9 mouse cellular contexts compared by ENCODE assay signal in the genomic region with DNA sequence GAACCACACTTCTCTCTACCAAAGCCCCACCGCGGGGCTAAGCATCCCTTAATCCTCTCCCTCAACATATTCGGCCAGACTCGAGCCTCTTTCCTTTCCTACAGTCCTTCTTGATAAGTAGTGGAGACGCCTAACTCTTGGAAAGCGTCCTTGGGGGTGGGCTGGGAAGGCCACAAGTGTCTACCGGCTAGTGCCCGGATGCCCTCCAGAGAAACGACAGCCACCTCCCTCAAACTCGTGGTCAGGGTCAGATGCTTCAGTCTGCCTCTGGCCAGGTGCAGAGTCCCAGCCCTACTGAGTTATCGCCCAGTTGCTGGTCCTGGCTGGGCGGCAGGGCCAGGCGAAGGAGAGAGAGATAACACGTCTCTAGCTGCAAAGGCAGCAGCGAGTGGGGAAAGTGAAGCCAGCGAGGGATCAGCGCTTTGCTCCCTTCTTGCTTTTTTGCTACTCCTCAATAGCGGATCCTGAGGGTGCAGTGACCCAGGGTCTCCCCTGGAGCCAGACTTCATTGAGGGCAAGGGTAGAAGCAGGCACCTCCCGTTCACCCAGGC. TPM values are rescaled to one million over a fixed set of nuclear protein-coding genes. Genes with fewer than 3 reads are reported as not detected.
DNase-seq lines count a peak whose midpoint lies in the region; ATAC-seq lines count a peak whose summit lies in the region.
"Had no signal": no experiment of that assay in that cellular context is flagged by ENCODE, and none has a peak within 500 bp of the region (broad histone marks: within the 10 kb centered on the region; RNA-seq: fewer than 3 reads in every experiment).

No protein-coding gene starts in this region.

- ATAC-seq in forebrain, embryonic 14.5 days: no peak
- no peak for ATAC-seq in limb, embryonic 12.5 days (ENCODE audit: insufficient number of reproducible peaks, insufficient read depth, low FRiP score, low TSS enrichment, low read depth)
- no peak for ATAC-seq in neural tube, embryonic 13.5 days (ENCODE audit: low read depth)

- WGBS in forebrain, embryonic 14.5 days: 10% methylated on average over 19 of the region's 19 CpGs
- 7% methylated on average over 19 of the region's 19 CpGs for WGBS in limb, embryonic 12.5 days
- 8% methylated on average over 19 of the region's 19 CpGs for WGBS in neural tube, embryonic 13.5 days

- DNase-seq in kidney, adult 11 months: peak; percentile 22
- no peak for DNase-seq in kidney, adult 8-10 months
- peak; percentile 38 for DNase-seq in MN1 (ENCODE audit: low spot score)
- no peak for DNase-seq in forebrain, embryonic 14.5 days (ENCODE audit: low spot score)
- no peak for DNase-seq in thymus, postnatal 10 days (ENCODE audit: low spot score in 2 of 2)
- DNase-seq in adrenal gland, postnatal 36 days: no peak

- H3K9me3 ChIP-seq in forebrain, embryonic 14.5 days (replicated peaks; ENCODE audit: control insufficient read depth, low read length): no peaks in the 10 kb centered on the region
- H3K9me3 ChIP-seq in limb, embryonic 12.5 days: no peaks in the 10 kb centered on the region
- no peaks in the 10 kb centered on the region for H3K9me3 ChIP-seq in neural tube, embryonic 13.5 days

- peaks cover 22% of the 10 kb centered on the region for H3K4me1 ChIP-seq in forebrain, embryonic 14.5 days (ENCODE audit: control insufficient read depth, insufficient read depth, low read length)
- peaks cover 34% of the 10 kb centered on the region for H3K4me1 ChIP-seq in limb, embryonic 12.5 days (replicated peaks)
- peaks cover 55% of the 10 kb centered on the region for H3K4me1 ChIP-seq in neural tube, embryonic 13.5 days (replicated peaks)

- peak overlapping the region; percentile 56 for H3K9ac ChIP-seq in forebrain, embryonic 14.5 days (ENCODE audit: low read length)
- H3K9ac ChIP-seq in limb, embryonic 12.5 days (replicated peaks): peak overlapping the region; percentile 54; the same call in 1 of the 2 replicates
- peak overlapping the region; percentile 66 for H3K9ac ChIP-seq in neural tube, embryonic 13.5 days

- peaks cover 11% of the 10 kb centered on the region for H3K27me3 ChIP-seq in forebrain, embryonic 14.5 days (replicated peaks; ENCODE audit: control insufficient read depth, insufficient read depth, low read length)
- peaks cover 50% of the 10 kb centered on the region for H3K27me3 ChIP-seq in limb, embryonic 12.5 days
- H3K27me3 ChIP-seq in neural tube, embryonic 13.5 days: peaks cover 42% of the 10 kb centered on the region

- H3K4me3 ChIP-seq in forebrain, embryonic 14.5 days (ENCODE audit: low read depth, low read length): peak overlapping the region; percentile 45
- peak overlapping the region; percentile 56 for H3K4me3 ChIP-seq in limb, embryonic 12.5 days (replicated peaks)
- peak overlapping the region; percentile 64 for H3K4me3 ChIP-seq in neural tube, embryonic 13.5 days

- H3K4me2 ChIP-seq in forebrain, embryonic 14.5 days (ENCODE audit: low read length): peak overlapping the region; percentile 94
- peak overlapping the region; percentile 95 for H3K4me2 ChIP-seq in limb, embryonic 12.5 days
- peak overlapping the region; percentile 90 for H3K4me2 ChIP-seq in neural tube, embryonic 13.5 days

- no peaks in the 10 kb centered on the region for H3K36me3 ChIP-seq in forebrain, embryonic 14.5 days (ENCODE audit: control insufficient read depth, insufficient read depth, low read length)
- peaks cover 14% of the 10 kb centered on the region for H3K36me3 ChIP-seq in limb, embryonic 12.5 days
- no peaks in the 10 kb centered on the region for H3K36me3 ChIP-seq in neural tube, embryonic 13.5 days

- no peak overlapping the region for H3K27ac ChIP-seq in forebrain, embryonic 14.5 days (ENCODE audit: low read depth, low read length)
- H3K27ac ChIP-seq in limb, embryonic 12.5 days: no peak overlapping the region
- H3K27ac ChIP-seq in neural tube, embryonic 13.5 days (replicated peaks): 0 out of 2 replicates have a peak overlapping the region, but pooled peaks have one; percentile 18

RNA-seq across cellular contexts. Expression of gene Abhd15, which starts 0.6 kb away (rescaled TPM):
- 1.2 and 1.8 TPM in 2 replicates for polyA plus RNA-seq in forebrain, embryonic 14.5 days (2014; fragmentation: Nextera tagmentation; extraction: Ambion mirVana)
- polyA plus RNA-seq in limb, embryonic 12.5 days (2016; fragmentation: Nextera tagmentation; extraction: Ambion mirVana): 1.5 and 2.4 TPM in 2 replicates
- polyA plus RNA-seq in neural tube, embryonic 13.5 days (2015; fragmentation: Nextera tagmentation; extraction: Ambion mirVana): 2.6 and 2.9 TPM in 2 replicates
- 10 to 100 TPM; 12.6 to 14.0 TPM for total RNA-seq in adrenal gland, postnatal 36 days (2021)

RNA-seq across cellular contexts. Expression of gene Trp53i13, which starts 1.4 kb away (rescaled TPM):
- polyA plus RNA-seq in forebrain, embryonic 14.5 days (2014; fragmentation: Nextera tagmentation; extraction: Ambion mirVana): 16.3 and 16.6 TPM in 2 replicates
- polyA plus RNA-seq in limb, embryonic 12.5 days (2016; fragmentation: Nextera tagmentation; extraction: Ambion mirVana): 49.1 and 53.2 TPM in 2 replicates
- polyA plus RNA-seq in neural tube, embryonic 13.5 days (2015; fragmentation: Nextera tagmentation; extraction: Ambion mirVana): 18.0 and 18.3 TPM in 2 replicates
- 10 to 100 TPM in 1 of 2 experiments, 1 to 10 TPM in 1; 9.4 to 10.1 TPM for total RNA-seq in adrenal gland, postnatal 36 days (2021)

RNA-seq across cellular contexts. Expression of gene Gm10392, which starts 4.6 kb away (rescaled TPM):
- polyA plus RNA-seq in forebrain, embryonic 14.5 days (2014; fragmentation: Nextera tagmentation; extraction: Ambion mirVana): not detected in 2 replicates
- not detected in 2 replicates for polyA plus RNA-seq in limb, embryonic 12.5 days (2016; fragmentation: Nextera tagmentation; extraction: Ambion mirVana)
- 0.15 TPM in 1 of 2 replicates, not detected in the other for polyA plus RNA-seq in neural tube, embryonic 13.5 days (2015; fragmentation: Nextera tagmentation; extraction: Ambion mirVana)
- total RNA-seq in adrenal gland, postnatal 36 days (2021): not detected

RNA-seq across cellular contexts. Expression of gene Git1, which starts 21.0 kb away (rescaled TPM):
- polyA plus RNA-seq in forebrain, embryonic 14.5 days (2014; fragmentation: Nextera tagmentation; extraction: Ambion mirVana): 16.3 and 18.7 TPM in 2 replicates
- 10.2 and 10.3 TPM in 2 replicates for polyA plus RNA-seq in limb, embryonic 12.5 days (2016; fragmentation: Nextera tagmentation; extraction: Ambion mirVana)
- 11.5 and 14.1 TPM in 2 replicates for polyA plus RNA-seq in neural tube, embryonic 13.5 days (2015; fragmentation: Nextera tagmentation; extraction: Ambion mirVana)
- 10 to 100 TPM; 47.6 to 49.9 TPM for total RNA-seq in adrenal gland, postnatal 36 days (2021)

RNA-seq across cellular contexts. Expression of gene Ankrd13b, which starts 24.9 kb away (rescaled TPM):
- 25.3 and 32.7 TPM in 2 replicates for polyA plus RNA-seq in forebrain, embryonic 14.5 days (2014; fragmentation: Nextera tagmentation; extraction: Ambion mirVana)
- 12.9 and 13.1 TPM in 2 replicates for polyA plus RNA-seq in limb, embryonic 12.5 days (2016; fragmentation: Nextera tagmentation; extraction: Ambion mirVana)
- polyA plus RNA-seq in neural tube, embryonic 13.5 days (2015; fragmentation: Nextera tagmentation; extraction: Ambion mirVana): 33.7 and 37.9 TPM in 2 replicates
- 1 to 10 TPM; 5.8 to 6.7 TPM for total RNA-seq in adrenal gland, postnatal 36 days (2021)
- total RNA-seq: neutrophil, adult 5-6 weeks had no signal

Comparison
In these comparisons a context has a peak if more than half of its experiments do, and no peak if none do; other contexts are left out.
1. DNase-seq: peak in kidney, adult 11 months (single experiment) and MN1 (single experiment); none in kidney, adult 8-10 months (0 of 2), forebrain, embryonic 14.5 days (single experiment), thymus, postnatal 10 days (0 of 2) and adrenal gland, postnatal 36 days (0 of 2).
2. Peak in every context shown above with its lines, with median percentiles within 50 percentile points of each other: H3K4me2 ChIP-seq, H3K4me3 ChIP-seq and H3K9ac ChIP-seq.